Mouse (Mus musculus) heart, adult 2 months (tissue): Measurements from ENCODE around the gene Chkb.

Experiments used
- CTCF ChIP-seq: fragments of 200-600 bp; IDR thresholded peaks from 2 replicates; pipeline ENCODE4 v1.8.1; 2022; ENCODE audit warnings: antibody characterized with exemption, mild to moderate bottlenecking, moderate library complexity
- POLR2A ChIP-seq: fragments of 200-500 bp; IDR thresholded peaks from 2 replicates; pipeline ENCODE4 v1.6.1; 2011; ENCODE audit warnings: mild to moderate bottlenecking, low read depth, low read length, control low read depth; ENCODE audit not compliant: insufficient read depth

GRCm38 (mm10) chr15:89475293-89475600 is 45.5 kb upstream of the Chkb start:
- no peak for TF ChIP-seq CTCF
- TF ChIP-seq POLR2A = no peak
